Mouse (Mus musculus): ENCODE data around the gene Shc4. TPM values are rescaled to one million over a fixed set of nuclear protein-coding genes. Genes with fewer than 3 reads are reported as not detected.
A peak's percentile ranks its signal among the peaks of the same experiment; 100 is the strongest.

Gene Shc4
- polyA plus RNA-seq, 1 experiment from 2014 or later = 0.26 TPM

GRCm38 (mm10) chr2:125681811-125682210 is 42.1 kb downstream of the Shc4 start:
- Histone ChIP-seq H3K36me3 (replicated peaks; ENCODE audit: insufficient read depth, low read length) (no peaks in the 10 kb centered on the region), H3K9ac (replicated peaks) (no peak overlapping the region), H3K9me3 (ENCODE audit: low read length) (no peaks in the 10 kb centered on the region), H3K4me2 (ENCODE audit: low read depth, low read length) (no peak overlapping the region), H3K4me3 (ENCODE audit: low read depth, low read length) (no peak overlapping the region), H3K27me3 (ENCODE audit: insufficient read depth, low read length) (no peaks in the 10 kb centered on the region), H3K27ac (ENCODE audit: low read depth) (no peak overlapping the region), H3K4me1 (ENCODE audit: insufficient read depth) (peaks cover 4% of the 10 kb centered on the region; the same call in 1 of the 2 replicates)
- 79% methylated on average over 9 of the region's 9 CpGs for WGBS (ENCODE audit: insufficient replicate concordance)
- ATAC-seq (no peak), DNase-seq (no peak)
- TF ChIP-seq EP300 (IDR thresholded peaks at IDR 0.05; ENCODE audit: low read depth) (no peak), CTCF (IDR thresholded peaks at IDR 0.05; ENCODE audit: low read depth) (no peak)

- Histone ChIP-seq H3K9me3 (ENCODE audit: low read length) (no peaks in the 10 kb centered on the region), H3K9ac (replicated peaks) (peak within 1 kb of the TSS; percentile 85), H3K4me1 (ENCODE audit: insufficient read depth) (peaks cover 13% of the 10 kb centered on the region), H3K4me3 (ENCODE audit: low read depth, low read length) (peak within 1 kb of the TSS; percentile 91), H3K27ac (ENCODE audit: low read depth) (peak within 1 kb of the TSS; percentile 88), H3K36me3 (replicated peaks; ENCODE audit: insufficient read depth, low read length) (no peaks in the 10 kb centered on the region), H3K4me2 (ENCODE audit: low read depth, low read length) (peak within 1 kb of the TSS; percentile 93), H3K27me3 (ENCODE audit: insufficient read depth, low read length) (no peaks in the 10 kb centered on the region)
- DNase-seq = peak; percentile 90
- peak; percentile 92 for ATAC-seq
- WGBS (ENCODE audit: insufficient replicate concordance) = 2% methylated on average over 58 of the region's 79 CpGs
- TF ChIP-seq EP300 (IDR thresholded peaks at IDR 0.05; ENCODE audit: low read depth) = no peak
- no peak for TF ChIP-seq CTCF (IDR thresholded peaks at IDR 0.05; ENCODE audit: low read depth)
These were observed 50.9 kb downstream of the Shc4 start, which contains the start of gene Eid1 for GRCm38 (mm10) chr2:125672957-125673631. Eid1 (plus strand) TSS chr2:125673095.

- Histone ChIP-seq H3K36me3 (replicated peaks; ENCODE audit: insufficient read depth, low read length) (no peaks in the 10 kb centered on the region), H3K4me3 (ENCODE audit: low read depth, low read length) (peak overlapping the region; percentile 91), H3K4me2 (ENCODE audit: low read depth, low read length) (peak overlapping the region; percentile 93), H3K9me3 (ENCODE audit: low read length) (no peaks in the 10 kb centered on the region), H3K27me3 (ENCODE audit: insufficient read depth, low read length) (no peaks in the 10 kb centered on the region), H3K4me1 (ENCODE audit: insufficient read depth) (peaks cover 17% of the 10 kb centered on the region), H3K27ac (ENCODE audit: low read depth) (peak overlapping the region; percentile 88), H3K9ac (replicated peaks) (peak overlapping the region; percentile 85)
- DNase-seq = no peak
- peak; percentile 20 for ATAC-seq
- WGBS (ENCODE audit: insufficient replicate concordance) = 30% methylated on average over 8 of the region's 20 CpGs
- TF ChIP-seq EP300 (IDR thresholded peaks at IDR 0.05; ENCODE audit: low read depth) (no peak), CTCF (IDR thresholded peaks at IDR 0.05; ENCODE audit: low read depth) (no peak)
These were observed 51.4 kb downstream of the Shc4 start for GRCm38 (mm10) chr2:125672568-125672956.

GRCm38 (mm10) chr2:125670846-125671245 is 53.1 kb downstream of the Shc4 start:
- ATAC-seq (no peak), DNase-seq (no peak)
- peaks cover 29% of the 10 kb centered on the region for H3K4me1 ChIP-seq (ENCODE audit: insufficient read depth)
- WGBS (ENCODE audit: insufficient replicate concordance) = 23% methylated on average over 1 of the region's 1 CpGs
- no peak overlapping the region for H3K27ac ChIP-seq (ENCODE audit: low read depth)
- no peaks in the 10 kb centered on the region for H3K9me3 ChIP-seq (ENCODE audit: low read length)
- no peak overlapping the region for H3K4me2 ChIP-seq (ENCODE audit: low read depth, low read length)
- no peaks in the 10 kb centered on the region for H3K27me3 ChIP-seq (ENCODE audit: insufficient read depth, low read length)
- H3K9ac ChIP-seq (replicated peaks) = no peak overlapping the region
- H3K4me3 ChIP-seq (ENCODE audit: low read depth, low read length) = no peak overlapping the region
- peak; percentile 62 for TF ChIP-seq CTCF (IDR thresholded peaks at IDR 0.05; ENCODE audit: low read depth)
- TF ChIP-seq EP300 (IDR thresholded peaks at IDR 0.05; ENCODE audit: low read depth) = no peak
- no peaks in the 10 kb centered on the region for H3K36me3 ChIP-seq (replicated peaks; ENCODE audit: insufficient read depth, low read length)

GRCm38 (mm10) chr2:125667721-125668120 is 56.2 kb downstream of the Shc4 start:
- peak overlapping the region; percentile 58 for H3K27ac ChIP-seq (ENCODE audit: low read depth)
- peaks cover 36% of the 10 kb centered on the region for H3K4me1 ChIP-seq (ENCODE audit: insufficient read depth)
- H3K4me2 ChIP-seq (ENCODE audit: low read depth, low read length) = peak overlapping the region; percentile 42
- DNase-seq (no peak), ATAC-seq (0 out of 2 replicates have a peak, but pooled peaks have one; percentile 25)
- no peak for TF ChIP-seq CTCF (IDR thresholded peaks at IDR 0.05; ENCODE audit: low read depth)
- TF ChIP-seq EP300 (IDR thresholded peaks at IDR 0.05; ENCODE audit: low read depth) = no peak
- no peaks in the 10 kb centered on the region for H3K36me3 ChIP-seq (replicated peaks; ENCODE audit: insufficient read depth, low read length)
- no peaks in the 10 kb centered on the region for H3K9me3 ChIP-seq (ENCODE audit: low read length)
- H3K9ac ChIP-seq (replicated peaks) = no peak overlapping the region
- 59% methylated on average over 7 of the region's 7 CpGs for WGBS (ENCODE audit: insufficient replicate concordance)
- no peak overlapping the region for H3K4me3 ChIP-seq (ENCODE audit: low read depth, low read length)
- no peaks in the 10 kb centered on the region for H3K27me3 ChIP-seq (ENCODE audit: insufficient read depth, low read length)

- DNase-seq = peak; percentile 21
- peak; percentile 68 for ATAC-seq
- Histone ChIP-seq H3K4me3 (ENCODE audit: low read depth, low read length) (no peak overlapping the region), H3K36me3 (replicated peaks; ENCODE audit: insufficient read depth, low read length) (no peaks in the 10 kb centered on the region), H3K4me1 (ENCODE audit: insufficient read depth) (peaks cover 32% of the 10 kb centered on the region), H3K4me2 (ENCODE audit: low read depth, low read length) (peak overlapping the region; percentile 42), H3K27ac (ENCODE audit: low read depth) (peak overlapping the region; percentile 58), H3K9me3 (ENCODE audit: low read length) (no peaks in the 10 kb centered on the region), H3K9ac (replicated peaks) (no peak overlapping the region), H3K27me3 (ENCODE audit: insufficient read depth, low read length) (no peaks in the 10 kb centered on the region)
- WGBS (ENCODE audit: insufficient replicate concordance) = 10% methylated on average over 5 of the region's 5 CpGs
- TF ChIP-seq EP300 (IDR thresholded peaks at IDR 0.05; ENCODE audit: low read depth) = peak; percentile 74
- TF ChIP-seq CTCF (IDR thresholded peaks at IDR 0.05; ENCODE audit: low read depth) = peak; percentile 41
These were observed 56.8 kb downstream of the Shc4 start for GRCm38 (mm10) chr2:125667184-125667583.

All from liver, postnatal 0 days (tissue).